Mouse (Mus musculus): ENCODE measurements around the gene Dpm3.
"Not testable (repeated sequence)": the region's sequence is repeated elsewhere in the genome, so short reads cannot be mapped to it uniquely, and the experiment has no call there.

Gene Dpm3

GRCm38 (mm10) chr3:89259076-89259475 is at the start of gene Dpm3:
Dpm3 (plus strand) TSS chr3:89259358.
- no peak for DNase-seq (ENCODE audit: low read depth, low spot score)

DNA sequence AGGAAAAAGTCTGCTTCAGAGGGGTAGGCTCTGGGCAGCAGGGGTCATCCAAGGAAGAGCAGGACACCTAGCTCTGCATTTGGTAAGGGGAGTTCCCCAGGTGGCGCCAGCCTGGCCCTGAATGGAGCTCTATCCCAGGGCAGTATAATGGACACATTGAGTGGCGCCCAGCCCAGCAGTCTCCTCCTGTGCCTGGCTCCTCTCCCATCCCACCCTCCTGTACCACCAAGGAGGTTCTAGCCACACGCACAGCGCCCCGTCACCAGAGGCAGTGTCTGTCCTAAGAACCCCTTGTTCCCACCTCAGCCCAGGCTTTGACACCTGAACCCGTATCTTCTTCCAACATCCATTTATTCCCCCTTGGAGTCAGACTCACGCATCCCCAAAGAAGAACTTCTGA is 49.4 kb upstream of the Dpm3 start:
- DNase-seq (ENCODE audit: low read depth, low spot score) = no peak

DNA sequence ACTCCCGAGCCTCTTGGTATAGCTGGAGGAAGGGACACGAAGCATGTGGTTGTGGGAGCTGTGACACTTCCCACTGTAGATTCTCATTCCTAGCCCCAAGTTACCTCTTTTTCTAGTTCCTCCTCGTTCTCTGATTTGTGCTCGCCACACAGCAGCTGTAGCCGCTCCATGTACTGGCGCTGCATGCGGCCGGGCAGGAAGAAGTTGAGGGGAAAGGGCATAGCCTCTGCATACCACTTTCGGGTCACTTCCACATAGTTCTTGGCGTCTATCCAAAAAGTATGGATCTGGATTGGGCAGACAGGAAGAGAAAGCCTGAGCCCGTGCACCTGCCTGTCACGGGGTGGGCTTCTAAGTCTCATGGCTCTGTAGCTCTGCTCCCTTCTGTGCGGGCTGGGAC is 49.0 kb upstream of the Dpm3 start:
- DNase-seq (ENCODE audit: low read depth, low spot score) = no peak

DNA sequence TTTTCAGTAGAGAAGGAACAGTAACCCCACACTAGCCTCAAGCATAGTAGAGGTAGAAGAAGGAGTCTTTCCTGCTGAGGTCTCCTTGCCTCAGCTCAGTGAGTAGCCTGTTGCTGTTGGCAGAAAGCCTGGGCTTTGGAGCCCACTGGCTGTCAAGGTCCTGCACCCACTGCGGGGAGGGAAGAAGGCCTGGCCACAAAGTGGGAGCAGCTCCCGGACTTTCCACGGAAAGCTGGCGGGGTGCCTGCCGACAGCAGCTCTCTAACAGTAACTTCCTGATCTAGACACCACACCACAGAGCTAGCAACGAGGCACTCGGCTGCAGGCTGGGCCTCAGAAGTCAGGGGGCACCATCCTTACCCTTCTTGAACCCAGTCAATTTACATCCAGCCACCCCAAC is 48.4 kb upstream of the Dpm3 start:
- DNase-seq (ENCODE audit: low read depth, low spot score) = no peak

GRCm38 (mm10) chr3:89213803-89214530 is 45.2 kb upstream of the Dpm3 start:
- DNase-seq (ENCODE audit: low read depth, low spot score) = peak; percentile 95

GRCm38 (mm10) chr3:89214681-89215411 is 44.3 kb upstream of the Dpm3 start, which contains the start of gene Thbs3:
Thbs3 (plus strand) TSS chr3:89215180.
- peak; percentile 60 for DNase-seq (ENCODE audit: low read depth, low spot score)

DNA sequence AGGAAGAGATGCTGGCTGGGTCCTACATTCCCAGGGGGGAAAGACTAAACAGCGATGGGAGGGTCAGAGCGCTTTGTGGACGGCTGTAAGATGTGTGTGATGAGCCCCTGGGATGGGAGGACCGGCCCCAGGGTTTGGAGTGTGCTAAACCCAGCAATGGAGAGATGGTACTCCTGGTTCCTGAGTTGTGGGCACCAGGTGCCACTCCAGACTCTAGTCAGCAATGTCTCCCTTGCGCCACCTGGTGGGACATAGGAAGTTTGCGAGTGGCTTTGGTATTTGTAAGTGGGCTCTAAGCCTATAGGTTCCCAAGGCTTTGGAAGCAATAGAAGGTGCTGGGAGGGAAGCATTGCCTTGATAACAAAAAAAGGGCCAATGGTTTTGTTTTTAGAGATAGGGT is 43.3 kb upstream of the Dpm3 start:
- peak; percentile 92 for DNase-seq (ENCODE audit: low read depth, low spot score)

- DNase-seq (ENCODE audit: low read depth, low spot score) = not testable (repeated sequence)
Observed at GRCm38 (mm10) chr3:89216407-89216806, 42.8 kb upstream of the Dpm3 start.

GRCm38 (mm10) chr3:89218271-89218670 is 40.9 kb upstream of the Dpm3 start:
- DNase-seq (ENCODE audit: low read depth, low spot score) = no peak

DNA sequence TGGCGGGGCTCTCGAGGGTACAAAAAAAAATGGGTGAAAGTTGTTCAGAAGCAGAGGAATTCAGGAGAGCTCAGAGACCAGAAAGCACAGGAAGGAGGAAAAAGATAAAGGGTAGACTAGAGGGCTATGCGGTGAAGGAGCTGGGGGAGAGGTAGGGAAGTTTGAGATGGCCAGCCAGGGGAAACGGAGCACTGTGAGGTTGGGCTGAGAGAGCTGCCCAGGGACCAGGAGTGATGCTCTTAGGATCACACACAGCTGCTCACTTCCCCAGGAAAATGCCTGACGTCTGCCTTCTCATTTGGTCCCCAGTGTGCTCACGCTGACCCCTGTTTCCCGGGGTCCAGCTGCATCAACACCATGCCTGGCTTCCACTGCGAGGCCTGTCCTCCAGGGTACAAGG is 39.6 kb upstream of the Dpm3 start:
- no peak for DNase-seq (ENCODE audit: low read depth, low spot score)

- no peak for DNase-seq (ENCODE audit: low read depth, low spot score)
Observed at GRCm38 (mm10) chr3:89221167-89221566, 38.0 kb upstream of the Dpm3 start.

DNA sequence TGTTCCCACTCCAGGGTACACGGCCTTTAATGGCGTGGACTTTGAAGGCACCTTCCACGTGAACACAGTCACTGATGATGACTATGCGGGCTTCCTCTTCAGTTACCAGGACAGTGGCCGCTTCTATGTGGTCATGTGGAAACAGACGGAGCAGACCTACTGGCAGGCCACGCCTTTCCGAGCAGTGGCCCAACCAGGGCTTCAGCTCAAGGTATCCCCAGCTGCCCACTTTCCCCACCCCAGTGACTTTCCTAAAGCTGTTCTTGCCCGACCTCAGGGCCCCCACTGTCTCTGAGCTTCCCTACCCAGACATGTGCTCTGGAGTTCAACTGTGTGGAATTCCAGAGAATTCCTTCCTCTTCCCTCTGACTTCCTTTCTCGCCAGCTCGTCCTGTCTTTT is 34.4 kb upstream of the Dpm3 start:
- DNase-seq (ENCODE audit: low read depth, low spot score) = no peak

GRCm38 (mm10) chr3:89225321-89225815 is 33.8 kb upstream of the Dpm3 start:
- DNase-seq (ENCODE audit: low read depth, low spot score) = no peak

DNA sequence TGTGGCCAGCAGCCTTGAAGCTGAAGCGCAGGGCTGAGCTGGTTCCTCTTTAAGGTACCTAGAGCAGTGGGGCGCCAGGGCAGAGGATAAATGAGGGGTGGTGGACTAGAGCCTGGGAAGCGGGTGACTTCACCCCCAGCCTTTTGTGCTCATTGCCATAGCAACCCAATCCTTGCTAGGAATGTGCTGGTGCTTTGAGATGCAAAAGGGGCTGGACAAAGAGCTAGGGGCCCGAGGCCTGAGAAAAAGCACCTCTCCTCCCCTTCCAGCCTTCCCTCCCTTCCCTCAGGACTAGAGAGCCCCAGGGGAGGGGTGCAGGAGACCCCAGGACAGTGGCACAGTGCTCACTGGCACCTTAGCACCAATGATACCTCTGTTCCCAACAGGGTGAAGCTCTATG is 33.2 kb upstream of the Dpm3 start:
- DNase-seq (ENCODE audit: low read depth, low spot score) = peak; percentile 84

DNA sequence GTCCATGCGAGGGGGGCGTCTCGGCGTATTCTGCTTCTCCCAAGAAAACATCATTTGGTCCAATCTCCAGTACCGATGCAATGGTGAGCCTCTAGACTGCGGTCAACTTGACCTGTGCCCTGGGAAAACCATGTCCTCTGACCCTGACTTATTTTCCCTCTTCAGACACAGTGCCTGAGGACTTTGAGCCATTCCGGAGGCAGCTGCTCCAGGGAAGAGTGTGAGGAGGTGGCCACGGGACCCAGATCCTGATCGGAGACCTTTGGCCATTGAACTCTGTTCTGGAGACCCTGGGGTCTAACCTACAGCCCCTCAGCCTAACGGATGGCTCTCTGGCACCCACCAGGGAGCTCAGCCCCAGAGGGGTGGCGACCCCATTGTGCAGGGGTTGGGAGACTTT is 32.8 kb upstream of the Dpm3 start:
- no peak for DNase-seq (ENCODE audit: low read depth, low spot score)

DNA sequence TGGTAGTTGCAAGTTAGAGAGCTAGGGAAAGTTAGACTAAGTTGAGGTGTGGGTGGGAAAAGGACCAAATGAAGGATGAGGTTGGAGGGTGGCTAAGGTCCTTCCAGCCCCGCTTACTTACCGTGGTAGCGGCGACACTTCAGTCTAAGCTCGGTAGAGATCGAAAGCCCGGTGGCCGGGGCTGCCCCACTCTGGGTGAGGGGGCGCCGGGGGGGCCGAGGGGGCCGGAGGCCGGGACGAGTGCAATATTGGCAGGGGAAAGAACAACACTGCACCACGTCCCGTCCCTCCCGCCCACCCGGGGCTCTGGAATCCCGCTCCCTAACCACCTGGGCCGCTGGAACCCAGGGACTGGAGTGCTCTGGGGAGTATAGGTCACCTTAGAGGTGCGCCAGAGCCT is 32.3 kb upstream of the Dpm3 start, which contains the start of gene Mtx1:
Gene Mtx1 (minus strand): TSS at position 189 of the 400 bp plus-strand sequence.
- no peak for DNase-seq (ENCODE audit: low read depth, low spot score)

GRCm38 (mm10) chr3:89227307-89228179 is 31.6 kb upstream of the Dpm3 start:
- peak; percentile 96 for DNase-seq (ENCODE audit: low read depth, low spot score)

DNA sequence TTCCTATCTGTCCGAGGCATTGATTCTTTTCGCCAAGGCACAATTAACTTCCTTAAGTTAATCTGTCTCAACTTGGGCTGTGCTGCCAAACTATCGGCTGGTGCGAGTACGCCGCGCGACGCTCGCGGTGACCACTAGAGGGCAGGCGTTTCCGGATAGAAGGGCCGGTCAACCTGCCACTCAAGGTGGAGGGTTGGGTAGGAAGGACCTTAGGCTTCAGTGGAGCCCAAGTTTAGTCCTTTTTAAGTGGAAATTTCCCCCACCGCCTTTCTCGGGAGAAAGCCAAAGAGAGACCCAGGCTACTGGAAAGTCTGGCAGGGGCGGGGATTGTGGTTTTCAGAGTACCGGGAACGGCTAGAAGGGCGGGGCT is 31.0 kb upstream of the Dpm3 start:
- DNase-seq (ENCODE audit: low read depth, low spot score) = peak; percentile 84

DNA sequence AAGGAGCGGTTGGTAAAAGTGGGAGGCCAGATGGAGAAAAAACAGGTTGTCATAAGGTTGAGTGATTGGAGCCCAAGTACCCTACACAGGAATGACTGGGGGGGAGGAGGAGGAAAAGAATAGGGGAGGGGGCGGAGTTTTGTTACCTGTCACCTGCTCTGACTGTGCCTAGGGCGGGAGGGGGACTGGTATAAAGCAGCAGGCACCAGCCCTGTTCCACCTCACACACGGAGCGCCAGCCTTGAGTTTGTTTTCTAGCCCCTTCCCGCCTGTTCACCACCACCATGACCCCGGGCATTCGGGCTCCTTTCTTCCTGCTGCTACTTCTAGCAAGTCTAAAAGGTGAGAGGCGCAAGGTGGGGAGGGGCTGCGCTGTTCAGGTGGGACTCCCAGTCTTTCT is 30.3 kb upstream of the Dpm3 start, which contains the start of gene Muc1:
Gene Muc1 (plus strand): TSS at position 222 of the 400 bp plus-strand sequence.
- no peak for DNase-seq (ENCODE audit: low read depth, low spot score)

DNA sequence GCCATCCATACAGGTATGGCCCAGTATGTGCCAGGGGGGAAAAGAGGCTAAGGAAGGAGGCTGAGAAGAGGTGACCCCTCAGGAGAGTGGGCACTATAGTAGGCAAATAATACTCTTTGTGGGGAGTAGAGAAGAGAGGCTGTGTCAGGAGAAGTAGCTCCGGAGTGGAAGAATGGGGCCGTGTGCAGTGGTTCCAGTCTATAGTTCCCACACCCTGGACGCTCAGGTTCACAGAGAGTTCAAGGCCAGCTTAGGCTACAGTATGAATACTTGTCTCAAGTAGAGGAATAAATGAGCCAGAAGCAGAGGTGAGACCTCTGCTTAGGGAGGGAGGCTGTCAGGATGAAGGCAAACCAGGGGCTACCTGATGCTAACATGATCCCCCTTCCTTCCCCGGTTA is 29.9 kb upstream of the Dpm3 start:
- no peak for DNase-seq (ENCODE audit: low read depth, low spot score)

GRCm38 (mm10) chr3:89230561-89230960 is 28.6 kb upstream of the Dpm3 start:
- DNase-seq (ENCODE audit: low read depth, low spot score) = no peak

DNA sequence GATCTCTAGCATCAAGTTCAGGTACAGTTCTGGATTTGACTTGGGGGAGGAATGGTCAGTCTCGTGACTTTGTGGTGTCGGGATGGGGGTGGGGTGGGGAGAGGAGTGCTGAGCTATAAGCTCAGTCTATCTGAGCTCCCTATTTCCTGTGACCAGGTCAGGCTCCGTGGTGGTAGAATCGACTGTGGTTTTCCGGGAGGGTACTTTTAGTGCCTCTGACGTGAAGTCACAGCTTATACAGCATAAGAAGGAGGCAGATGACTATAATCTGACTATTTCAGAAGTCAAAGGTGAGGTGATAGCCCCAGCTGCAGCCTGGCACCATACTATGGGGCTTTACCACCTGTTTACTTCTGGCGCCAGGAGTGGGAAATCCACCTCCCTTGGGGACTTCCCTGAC is 27.8 kb upstream of the Dpm3 start:
- DNase-seq (ENCODE audit: low read depth, low spot score) = no peak
